Mouse (Mus musculus) cerebellum, postnatal 25 days (tissue): ENCODE results near the gene Fmnl3.
"Not testable (repeated sequence)": the region's sequence is repeated elsewhere in the genome, so short reads cannot be mapped to it uniquely, and the experiment has no call there.

ENCODE experiments used
- DNase-seq, 2 experiments: peaks; one replicate each; pipeline ENCODE4 v3.0.0; 2021; ENCODE audit warnings: mixed read lengths in 2 of 2

Fmnl3 gene

GRCm38 (mm10) chr15:99386796-99387195, 16.5 kb upstream of the Fmnl3 start:
- DNase-seq, result no peak

DNA sequence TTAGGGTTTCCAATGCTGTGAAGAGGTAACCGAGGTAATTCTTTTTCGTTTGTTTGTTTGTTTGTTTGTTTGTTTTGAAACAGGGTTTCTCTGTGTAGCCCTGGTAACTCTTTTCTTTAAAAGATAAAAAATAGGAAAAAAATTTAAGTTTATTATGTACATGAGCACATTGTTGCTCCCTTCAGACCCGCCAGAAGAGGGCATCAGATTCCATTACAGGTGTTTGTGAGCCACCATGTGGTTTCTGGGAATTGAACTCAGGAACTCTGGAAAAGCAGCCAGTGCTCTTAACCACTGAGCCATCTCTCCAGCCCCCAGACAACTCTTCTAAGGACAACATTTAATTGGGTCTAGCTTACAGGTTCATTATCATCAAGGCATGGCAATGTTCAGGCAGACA, 15.8 kb upstream of the Fmnl3 start:
- not testable (repeated sequence) for DNase-seq

- no peak for DNase-seq
These were observed 13.8 kb upstream of the Fmnl3 start for GRCm38 (mm10) chr15:99384071-99384470.

DNA sequence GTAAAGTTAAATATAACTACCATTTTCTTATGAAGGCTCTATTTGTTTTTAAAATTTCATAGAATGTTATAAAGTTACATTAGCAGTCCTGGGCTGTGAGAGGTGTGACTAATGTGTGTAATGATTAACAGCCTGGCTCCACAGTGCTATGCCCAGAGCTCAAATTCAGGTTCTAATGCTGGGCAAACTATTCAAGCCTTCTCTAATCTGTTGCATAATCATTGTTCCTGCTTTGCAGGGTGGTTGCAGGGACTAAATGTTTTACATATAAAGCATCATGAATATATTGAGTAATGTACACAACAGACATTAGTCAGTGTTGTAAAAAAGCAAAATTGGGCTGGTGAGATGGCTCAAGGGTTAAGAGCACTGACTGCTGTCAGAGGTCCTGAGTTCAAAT, 12.6 kb upstream of the Fmnl3 start:
- no peak for DNase-seq

DNA sequence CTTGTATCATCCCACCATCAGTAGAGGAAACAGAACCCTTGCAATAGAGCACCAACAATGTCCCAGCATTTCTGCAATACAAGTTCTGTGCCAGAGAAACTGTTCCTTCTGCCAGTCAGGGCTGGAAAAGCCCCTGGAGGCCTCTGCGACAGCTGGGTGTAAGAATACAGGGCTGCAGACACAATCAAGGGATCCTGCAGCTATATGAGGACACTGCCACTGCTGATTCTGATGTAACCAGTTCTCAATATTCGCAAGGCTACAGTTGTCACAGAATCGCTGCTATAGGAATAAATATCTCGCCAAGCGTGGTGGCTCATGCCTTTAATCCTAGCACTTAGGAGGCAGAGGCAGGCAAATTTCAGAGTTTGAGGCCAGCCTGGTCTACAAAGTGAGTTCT, 6.0 kb upstream of the Fmnl3 start:
- no peak for DNase-seq

- DNase-seq, result no peak
These were observed 5.3 kb upstream of the Fmnl3 start for GRCm38 (mm10) chr15:99375581-99375980.

DNA sequence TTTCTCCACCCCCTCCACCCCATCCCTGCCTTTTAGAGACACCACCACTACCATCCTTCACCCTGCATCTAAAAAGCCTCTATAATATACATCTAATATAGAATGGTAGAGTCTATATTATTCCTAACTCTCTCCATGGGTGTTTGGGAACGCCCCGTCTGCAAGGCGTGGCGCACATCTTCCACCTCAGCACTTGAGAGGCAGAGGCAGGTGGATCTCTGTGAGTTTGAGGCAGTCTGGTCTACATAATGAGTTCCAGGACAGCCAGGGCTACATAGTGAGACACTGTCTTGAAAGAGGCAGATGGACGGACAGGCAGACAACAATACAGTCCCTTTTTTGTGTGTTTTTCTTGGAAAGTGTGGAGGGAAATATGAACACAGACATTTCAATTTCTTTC, 4.8 kb upstream of the Fmnl3 start:
- no peak for DNase-seq

- no peak for DNase-seq
These were observed 2.5 kb upstream of the Fmnl3 start for GRCm38 (mm10) chr15:99372761-99373160.

GRCm38 (mm10) chr15:99371526-99372340, 1.5 kb upstream of the Fmnl3 start:
- DNase-seq, result no peak

- no peak for DNase-seq
These were observed 701 bp downstream of the Fmnl3 start for GRCm38 (mm10) chr15:99369391-99370171.

DNA sequence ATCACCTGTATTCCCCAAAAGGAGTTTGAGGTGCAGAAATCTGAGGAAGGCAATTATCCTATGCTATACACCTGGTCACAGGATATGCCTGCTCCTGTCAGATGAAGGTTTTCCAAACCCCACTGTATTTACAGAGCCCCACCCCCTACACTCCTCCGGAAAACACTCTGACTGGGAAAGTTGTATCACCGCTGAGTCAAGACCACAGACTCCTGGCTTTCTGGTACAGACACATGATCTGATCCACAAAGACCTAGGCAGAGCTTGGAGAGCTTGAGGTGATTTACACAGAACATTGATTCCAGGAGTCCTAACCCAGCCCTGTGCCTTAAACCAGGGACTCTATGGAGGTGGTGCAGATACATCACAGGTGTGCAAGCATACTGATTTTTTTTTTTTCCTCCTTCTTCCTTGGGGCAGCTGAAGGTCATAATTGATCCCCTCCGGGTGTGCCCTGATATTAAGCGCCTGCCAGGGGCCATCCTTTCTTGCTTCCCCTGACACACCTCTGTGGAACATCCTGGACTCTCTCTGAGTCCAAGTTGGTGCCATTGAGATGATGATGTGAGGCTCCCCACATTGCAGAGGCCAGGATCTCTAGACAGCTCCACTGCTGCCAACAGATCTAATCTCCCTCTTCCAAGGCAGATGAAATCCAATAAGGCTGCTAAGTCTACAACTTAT, 1.6 kb downstream of the Fmnl3 start:
- DNase-seq, result no peak

DNA sequence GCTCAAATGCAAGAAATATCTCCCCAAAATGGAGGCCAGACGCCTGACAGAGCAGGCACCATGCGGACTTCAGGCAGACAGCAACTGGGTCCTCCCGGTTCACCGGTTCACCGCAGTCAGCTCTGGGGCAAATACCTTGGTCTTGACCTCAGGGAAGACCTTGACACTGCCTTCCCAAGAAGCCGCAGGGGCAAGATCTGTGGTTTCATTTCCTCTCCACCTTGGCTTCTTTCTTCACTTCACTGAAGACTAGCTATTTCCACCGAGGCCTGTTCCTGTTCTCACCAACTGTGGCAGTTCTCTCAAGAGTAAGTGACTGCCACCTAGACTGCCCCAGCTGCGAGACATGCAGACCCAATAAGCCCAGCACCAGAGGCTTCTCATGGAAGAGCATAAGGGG, 5.4 kb downstream of the Fmnl3 start:
- no peak for DNase-seq

GRCm38 (mm10) chr15:99364022-99364530, 6.2 kb downstream of the Fmnl3 start:
- no peak for DNase-seq

- DNase-seq, result no peak
These were observed 11.3 kb downstream of the Fmnl3 start for GRCm38 (mm10) chr15:99358952-99359351.

- no peak for DNase-seq
These were observed 13.8 kb downstream of the Fmnl3 start for GRCm38 (mm10) chr15:99356462-99356861.

GRCm38 (mm10) chr15:99355660-99356059, 14.6 kb downstream of the Fmnl3 start:
- no peak for DNase-seq

DNA sequence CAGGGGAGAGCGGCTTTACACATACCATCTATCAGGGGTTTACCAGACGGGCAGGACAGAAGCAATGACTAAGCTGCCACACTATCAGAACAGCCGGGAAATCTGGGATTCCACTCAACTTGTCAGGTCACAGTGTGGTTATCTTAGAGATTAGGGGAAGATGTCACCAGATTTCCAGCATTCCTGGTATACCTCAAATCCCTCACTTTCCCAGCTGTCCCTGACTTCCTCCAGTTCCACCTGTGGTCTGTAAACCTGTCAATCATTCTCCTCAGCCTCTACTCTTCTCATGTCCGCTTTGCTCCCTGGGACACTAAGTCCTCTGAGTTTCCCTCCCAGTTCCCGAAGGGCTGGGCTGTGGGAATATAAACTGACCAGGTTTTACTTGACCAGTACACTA, 18.0 kb downstream of the Fmnl3 start:
- DNase-seq, result no peak

- DNase-seq, result no peak
These were observed 18.7 kb downstream of the Fmnl3 start for GRCm38 (mm10) chr15:99351610-99352009.

- DNase-seq, result no peak
These were observed 25.3 kb downstream of the Fmnl3 start for GRCm38 (mm10) chr15:99344961-99345360.

GRCm38 (mm10) chr15:99344148-99344870, 26.0 kb downstream of the Fmnl3 start:
- no peak for DNase-seq

DNA sequence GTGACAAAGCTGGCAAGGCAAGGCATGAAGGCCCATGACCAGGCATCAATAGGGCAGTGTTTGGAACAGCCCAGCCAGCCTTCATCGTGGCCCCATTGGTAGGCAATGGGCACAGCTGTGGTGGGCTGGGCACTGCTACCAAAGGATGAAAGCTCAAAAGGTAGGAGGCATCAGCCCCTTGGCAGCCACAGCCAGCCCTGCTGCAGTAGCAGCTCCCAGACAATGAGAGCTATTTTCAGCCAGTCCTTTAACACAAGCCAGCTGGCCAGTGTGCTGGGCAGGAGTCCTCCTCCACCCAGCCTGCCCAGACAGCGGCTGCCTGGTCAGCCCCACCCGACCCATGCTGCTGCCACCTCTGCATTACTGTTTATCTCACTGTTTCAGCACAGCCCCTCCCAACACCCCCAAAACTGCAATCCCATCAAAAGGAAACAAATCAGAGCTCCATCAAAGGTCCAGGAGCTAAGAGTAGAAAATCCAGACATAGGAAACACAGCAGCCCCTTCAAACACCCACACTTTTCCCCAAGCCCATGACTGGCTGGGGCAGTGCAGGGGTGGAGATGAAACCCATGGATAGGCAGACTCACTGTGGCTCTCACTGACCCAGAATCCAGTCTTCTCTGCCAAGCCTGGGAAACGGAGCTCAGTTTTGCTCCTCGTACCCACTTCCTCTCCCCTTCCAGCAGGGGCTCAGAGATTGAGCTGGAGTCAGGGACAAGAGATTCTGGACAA, 26.7 kb downstream of the Fmnl3 start:
- peak in 1 of 2 experiments; percentile 32 for DNase-seq
